Mouse (Mus musculus) activated CD4-positive, CD25-positive, alpha-beta regulatory T cell, adult 4 months (primary cell): ENCODE data around the gene Defb19. TPM values are rescaled to one million over a fixed set of nuclear protein-coding genes. Genes with fewer than 3 reads are reported as not detected.
A peak's percentile ranks its signal among the peaks of the same experiment; 100 is the strongest.

Source experiments
- ATAC-seq: one replicate; pipeline ENCODE4 v1.8.0; 2017
- polyA plus RNA-seq, 2 experiments: library from polyadenylated mRNA; unstranded; fragments of 100-300 nt; shearing (Covaris generic); gene quantifications; one replicate each; pipeline ENCODE4 v1.2.1; 2017

Defb19 gene
- polyA plus RNA-seq, result not detected

- ATAC-seq, result no peak
These were observed at the start of gene Defb19 for GRCm38 (mm10) chr2:152580107-152580506. TSS of gene Defb19 (minus strand) at chr2:152580312.

GRCm38 (mm10) chr2:152629904-152630303 lies 49.8 kb upstream of the Defb19 start:
- ATAC-seq, result no peak

- no peak for ATAC-seq
These were observed 49.1 kb upstream of the Defb19 start for GRCm38 (mm10) chr2:152629239-152629638.

GRCm38 (mm10) chr2:152628066-152628465 lies 48.0 kb upstream of the Defb19 start:
- ATAC-seq, result no peak

- ATAC-seq, result no peak
These were observed 46.9 kb upstream of the Defb19 start, which contains the start of gene Rem1 for GRCm38 (mm10) chr2:152626774-152627591. TSS of gene Rem1 (plus strand) at chr2:152626951.

GRCm38 (mm10) chr2:152625256-152625655 lies 45.1 kb upstream of the Defb19 start:
- ATAC-seq, result no peak

GRCm38 (mm10) chr2:152624566-152624965 lies 44.5 kb upstream of the Defb19 start:
- no peak for ATAC-seq

- no peak for ATAC-seq
These were observed 42.8 kb upstream of the Defb19 start, which contains the start of gene Defb25 for GRCm38 (mm10) chr2:152622953-152623352. TSS of gene Defb25 (minus strand) at chr2:152623053.

GRCm38 (mm10) chr2:152622151-152622550 lies 42.0 kb upstream of the Defb19 start:
- ATAC-seq, result no peak

GRCm38 (mm10) chr2:152620367-152621134 lies 40.4 kb upstream of the Defb19 start:
- no peak for ATAC-seq

GRCm38 (mm10) chr2:152617374-152617773 lies 37.3 kb upstream of the Defb19 start:
- no peak for ATAC-seq

GRCm38 (mm10) chr2:152616470-152616869 lies 36.4 kb upstream of the Defb19 start:
- no peak for ATAC-seq

GRCm38 (mm10) chr2:152615563-152615962 lies 35.5 kb upstream of the Defb19 start:
- peak; percentile 49 for ATAC-seq

GRCm38 (mm10) chr2:152612193-152612592 lies 32.1 kb upstream of the Defb19 start:
- no peak for ATAC-seq

- no peak for ATAC-seq
These were observed 28.6 kb upstream of the Defb19 start for GRCm38 (mm10) chr2:152608719-152609118.

- no peak for ATAC-seq
These were observed 27.6 kb upstream of the Defb19 start for GRCm38 (mm10) chr2:152607746-152608145.

GRCm38 (mm10) chr2:152604057-152604456 lies 23.9 kb upstream of the Defb19 start, which contains the start of gene Defb36:
TSS of gene Defb36 (plus strand) at chr2:152604327.
- ATAC-seq, result no peak

- no peak for ATAC-seq
These were observed 21.3 kb upstream of the Defb19 start for GRCm38 (mm10) chr2:152601275-152601960.

GRCm38 (mm10) chr2:152600076-152600475 lies 20.0 kb upstream of the Defb19 start:
- no peak for ATAC-seq

- ATAC-seq, result no peak
These were observed 19.2 kb upstream of the Defb19 start, which contains the start of gene Defb45 for GRCm38 (mm10) chr2:152599299-152599698. TSS of gene Defb45 (minus strand) at chr2:152599399.

- no peak for ATAC-seq
These were observed 8.9 kb upstream of the Defb19 start for GRCm38 (mm10) chr2:152589021-152589420.

GRCm38 (mm10) chr2:152588450-152588849 lies 8.3 kb upstream of the Defb19 start:
- ATAC-seq, result no peak
